Mouse (Mus musculus) liver, embryonic 15.5 days (tissue): ENCODE measurements around the gene Plin3. TPM values are rescaled to one million over a fixed set of nuclear protein-coding genes. Genes with fewer than 3 reads are reported as not detected.

ENCODE experiments used
- ATAC-seq: fragments of 200-750 bp; cut with Nextera tagmentation; 2 replicates; pipeline ENCODE4 v1.8.0; 2017; ENCODE audit warnings: moderate number of reproducible peaks, mild to moderate bottlenecking, moderate library complexity; ENCODE audit not compliant: insufficient read depth
- H3K27ac ChIP-seq: fragments of 300-500 bp; sonication (generic); replicated peaks from 2 replicates; pipeline ENCODE4 v1.5.1; 2015; ENCODE audit warnings: mild to moderate bottlenecking, inconsistent platforms
- H3K27me3 ChIP-seq: fragments of 300-500 bp; sonication (generic); 2 replicates; pipeline ENCODE4 v1.6.1; 2015; ENCODE audit warnings: mild to moderate bottlenecking, inconsistent platforms
- H3K36me3 ChIP-seq: fragments of 300-500 bp; sonication (generic); replicated peaks from 2 replicates; pipeline ENCODE4 v1.6.1; 2015; ENCODE audit warnings: moderate library complexity, mild to moderate bottlenecking, inconsistent platforms
- H3K4me1 ChIP-seq: fragments of 300-500 bp; sonication (generic); replicated peaks from 2 replicates; pipeline ENCODE4 v1.6.1; 2015; ENCODE audit warnings: inconsistent platforms
- H3K4me2 ChIP-seq: fragments of 300-500 bp; sonication (generic); 2 replicates; pipeline ENCODE4 v1.6.1; 2015; ENCODE audit warnings: moderate library complexity, mild to moderate bottlenecking, inconsistent platforms
- H3K4me3 ChIP-seq: fragments of 300-500 bp; sonication (generic); replicated peaks from 2 replicates; pipeline ENCODE4 v1.5.1; 2015; ENCODE audit warnings: mild to moderate bottlenecking, inconsistent platforms
- H3K9ac ChIP-seq: fragments of 300-500 bp; sonication (generic); 2 replicates; pipeline ENCODE4 v1.6.1; 2015; ENCODE audit warnings: moderate library complexity, mild to moderate bottlenecking, inconsistent platforms
- H3K9me3 ChIP-seq: fragments of 300-500 bp; sonication (generic); replicated peaks from 2 replicates; pipeline ENCODE4 v1.6.1; 2016; ENCODE audit warnings: inconsistent platforms
- WGBS: fragments of 180-500 bp; shearing (Covaris S2); methylation state at CpG from one replicate; pipeline ENCODE4 v1.1.7; 2015; ENCODE audit warnings: mixed read lengths; ENCODE audit not compliant: insufficient replicate concordance; 5-methylcytosine and 5-hydroxymethylcytosine counted together
- polyA plus RNA-seq: library from polyadenylated mRNA; unstranded; fragments of >200 nt; fragmentation: Nextera tagmentation; extraction: Ambion mirVana; gene quantifications from 2 replicates; pipeline ENCODE4 v1.2.1, GENCODE M21; 2015

Plin3 gene
- polyA plus RNA-seq = 33.3 and 36.0 TPM in 2 replicates

DNA sequence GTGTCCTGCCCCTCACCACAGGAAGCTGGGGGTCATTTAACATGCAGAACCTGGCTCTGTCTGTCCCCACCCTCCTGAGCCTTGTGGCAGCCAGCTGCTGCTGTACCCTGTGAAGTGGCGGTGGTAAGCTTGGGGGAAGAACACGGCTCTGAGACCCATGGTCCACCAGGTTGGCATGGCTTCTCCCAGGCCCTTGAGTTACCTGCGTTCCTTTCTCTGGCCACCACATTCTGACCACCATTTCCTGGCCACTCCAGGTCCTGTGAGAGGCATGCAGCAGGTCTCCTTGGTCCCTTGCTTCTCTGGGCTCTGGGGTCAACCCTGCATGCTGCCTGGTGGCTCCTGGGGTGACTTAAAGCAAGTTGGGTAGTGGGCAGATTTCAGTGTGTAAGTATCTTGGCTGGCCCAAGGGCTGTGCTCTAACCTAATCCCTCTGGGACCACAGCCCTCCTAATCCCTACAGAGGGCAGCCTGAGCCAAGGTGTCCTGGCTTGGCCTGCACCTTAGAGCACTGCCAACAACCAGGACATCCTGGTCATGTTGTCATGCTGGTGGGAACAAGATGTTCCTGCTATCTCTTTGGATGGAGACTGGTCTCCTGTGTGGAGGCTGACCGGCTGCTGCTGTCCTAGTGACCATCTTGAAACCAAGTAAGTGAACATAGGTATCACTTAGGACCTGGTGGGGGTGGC lies at the start of gene Plin3:
Gene Plin3 (minus strand): TSS at position 343 of the 692 bp plus-strand sequence.
- Histone ChIP-seq H3K9me3 (no peaks in the 10 kb centered on the region), H3K9ac (0 out of 2 replicates have a peak within 1 kb of the TSS, but pooled peaks have one; percentile 65), H3K4me3 (0 out of 2 replicates have a peak within 1 kb of the TSS, but pooled peaks have one; percentile 60), H3K36me3 (no peaks in the 10 kb centered on the region), H3K27ac (peak within 1 kb of the TSS; percentile 88), H3K4me2 (peak within 1 kb of the TSS; percentile 88), H3K27me3 (no peaks in the 10 kb centered on the region), H3K4me1 (peaks cover 49% of the 10 kb centered on the region)
- WGBS = 75% methylated on average over 4 of the region's 4 CpGs
- ATAC-seq = no peak

DNA sequence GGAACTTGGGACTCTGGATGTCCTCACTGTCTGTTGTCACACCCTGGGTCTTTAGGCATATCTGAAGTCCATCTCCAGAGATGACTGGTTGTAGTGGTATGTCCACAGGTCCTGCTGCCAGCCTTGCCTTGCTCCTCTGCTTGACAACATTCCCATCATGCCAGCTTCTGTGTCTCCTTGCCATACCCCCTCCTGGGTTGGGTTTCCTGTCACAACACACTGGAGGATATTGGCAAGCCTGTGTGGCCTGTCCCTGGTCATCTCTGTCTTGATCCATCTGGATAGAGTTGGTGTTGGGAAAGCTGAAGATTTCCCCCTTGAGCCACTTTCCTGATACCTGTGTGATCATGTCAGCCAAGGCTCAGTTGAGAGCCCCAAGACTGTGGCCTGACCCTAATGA lies 48.0 kb upstream of the Plin3 start:
- Histone ChIP-seq H3K4me2 (no peak overlapping the region), H3K9me3 (no peaks in the 10 kb centered on the region), H3K36me3 (no peaks in the 10 kb centered on the region), H3K4me3 (no peak overlapping the region), H3K9ac (no peak overlapping the region), H3K4me1 (peaks cover 53% of the 10 kb centered on the region), H3K27ac (no peak overlapping the region), H3K27me3 (no peaks in the 10 kb centered on the region)
- no peak for ATAC-seq

DNA sequence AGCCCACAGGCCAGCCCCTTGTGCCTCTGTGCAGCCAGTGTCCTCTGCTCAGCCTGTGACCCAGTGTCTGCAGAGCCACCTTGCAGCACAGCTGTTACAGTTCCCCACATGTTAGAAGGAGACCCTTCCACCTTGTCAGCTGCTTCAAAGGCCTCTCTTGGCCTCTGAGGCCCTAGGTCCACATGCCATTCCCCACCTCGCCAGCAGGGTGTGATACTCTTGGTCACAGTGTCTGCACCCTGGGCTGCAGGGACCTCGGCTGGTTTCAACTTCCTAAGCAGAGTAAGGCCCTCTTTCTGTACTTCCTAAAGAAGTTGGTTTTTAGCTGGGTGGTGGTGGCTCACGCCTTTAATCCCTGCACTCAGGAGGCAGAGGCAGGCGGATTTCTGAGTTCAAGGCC lies 46.2 kb upstream of the Plin3 start:
- ATAC-seq = no peak
- Histone ChIP-seq H3K4me3 (no peak overlapping the region), H3K27ac (no peak overlapping the region), H3K4me1 (peaks cover 49% of the 10 kb centered on the region), H3K36me3 (no peaks in the 10 kb centered on the region), H3K9me3 (no peaks in the 10 kb centered on the region), H3K9ac (no peak overlapping the region), H3K4me2 (no peak overlapping the region), H3K27me3 (no peaks in the 10 kb centered on the region)
- 15% methylated on average over 4 of the region's 4 CpGs for WGBS

DNA sequence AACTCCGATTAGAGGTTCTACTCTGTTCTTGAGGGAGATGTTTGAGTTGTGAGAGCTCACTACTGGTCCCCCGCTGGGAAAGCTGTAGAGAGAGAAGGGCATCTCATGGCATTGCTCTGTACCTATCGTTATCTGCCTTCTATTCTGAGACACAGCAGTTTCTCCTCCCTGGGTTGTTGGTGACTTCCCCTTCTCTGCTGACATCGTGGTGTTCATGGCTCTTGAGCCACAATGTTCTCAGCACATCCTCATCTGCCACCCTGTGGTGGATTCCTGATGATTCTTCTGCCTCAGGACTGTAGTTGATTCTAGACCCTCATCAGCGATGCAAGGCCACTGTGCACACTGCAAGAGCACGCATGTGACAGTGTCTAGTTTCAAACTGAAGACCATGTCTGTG lies 45.1 kb upstream of the Plin3 start:
- Histone ChIP-seq H3K9ac (no peak overlapping the region), H3K27me3 (no peaks in the 10 kb centered on the region), H3K36me3 (no peaks in the 10 kb centered on the region), H3K9me3 (no peaks in the 10 kb centered on the region), H3K27ac (no peak overlapping the region), H3K4me3 (no peak overlapping the region), H3K4me2 (no peak overlapping the region), H3K4me1 (peaks cover 40% of the 10 kb centered on the region)
- WGBS = 45% methylated on average over 6 of the region's 6 CpGs
- ATAC-seq = no peak

DNA sequence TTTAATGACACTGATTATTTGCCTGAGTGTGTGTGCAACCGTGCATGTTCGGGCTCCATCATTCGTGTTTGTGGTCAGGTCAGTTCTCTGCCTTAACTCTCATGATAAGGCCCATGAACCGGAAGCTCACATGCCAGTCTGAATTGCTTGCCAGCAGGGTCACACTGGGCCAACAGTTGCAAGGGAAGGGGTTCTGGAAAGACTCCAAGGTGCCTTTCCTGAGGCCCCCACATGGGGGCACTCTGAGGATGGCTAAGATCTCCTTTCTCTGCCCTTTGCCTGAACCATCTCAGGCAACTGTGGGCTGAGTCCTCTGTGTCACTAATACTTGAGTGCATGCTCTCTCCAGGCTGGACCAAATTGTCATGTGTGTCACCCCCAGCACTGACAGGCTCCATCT lies 44.5 kb upstream of the Plin3 start:
- Histone ChIP-seq H3K27me3 (no peaks in the 10 kb centered on the region), H3K4me1 (peaks cover 45% of the 10 kb centered on the region), H3K4me3 (no peak overlapping the region), H3K27ac (no peak overlapping the region), H3K9ac (no peak overlapping the region), H3K9me3 (no peaks in the 10 kb centered on the region), H3K4me2 (no peak overlapping the region), H3K36me3 (no peaks in the 10 kb centered on the region)
- no peak for ATAC-seq
- 25% methylated on average over 4 of the region's 4 CpGs for WGBS

DNA sequence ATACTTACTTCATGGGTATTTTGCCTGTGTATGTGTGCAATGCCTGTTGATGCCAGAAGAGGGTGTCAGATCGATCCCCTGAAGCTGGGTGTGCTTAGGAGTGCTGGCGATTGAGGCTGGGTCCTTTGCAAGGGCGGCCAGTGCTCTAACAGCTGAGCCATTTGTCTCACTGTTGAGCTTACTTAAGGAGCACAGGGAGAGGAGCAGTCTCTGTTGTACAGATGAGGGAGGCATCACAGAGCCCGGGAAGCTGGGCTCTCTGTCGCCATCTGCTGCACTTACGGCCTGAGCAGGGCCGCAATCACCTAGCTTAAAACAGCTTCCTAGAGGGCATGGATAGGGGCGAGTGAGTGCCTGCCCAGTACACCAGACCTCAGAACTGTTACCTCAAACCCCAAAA lies 40.3 kb upstream of the Plin3 start:
- no peak overlapping the region for H3K27ac ChIP-seq
- no peak overlapping the region for H3K4me2 ChIP-seq
- no peak overlapping the region for H3K9ac ChIP-seq
- no peak for ATAC-seq
- 52% methylated on average over 8 of the region's 8 CpGs for WGBS
- H3K9me3 ChIP-seq = no peaks in the 10 kb centered on the region
- H3K27me3 ChIP-seq = no peaks in the 10 kb centered on the region
- H3K4me1 ChIP-seq = peaks cover 59% of the 10 kb centered on the region
- no peaks in the 10 kb centered on the region for H3K36me3 ChIP-seq
- no peak overlapping the region for H3K4me3 ChIP-seq

DNA sequence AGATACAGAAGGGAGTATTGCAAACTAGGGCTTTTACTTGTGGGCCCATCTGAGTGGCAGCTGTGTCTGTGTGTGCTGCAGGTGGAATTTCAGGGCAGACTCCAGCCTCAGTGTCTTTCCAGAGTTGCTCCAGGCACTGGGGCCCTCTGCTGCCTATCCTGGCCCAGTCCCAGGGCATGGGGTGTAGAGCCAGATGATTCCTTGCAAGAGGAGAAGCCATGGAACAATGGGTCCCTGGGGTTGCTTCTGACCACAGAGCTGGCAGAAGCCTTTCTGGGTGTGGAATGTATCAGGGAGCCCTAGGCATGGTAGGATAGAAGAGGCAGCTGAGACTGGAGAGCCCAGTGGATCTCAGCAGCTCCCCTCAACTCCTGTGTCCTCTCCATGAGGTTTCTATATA lies 38.6 kb upstream of the Plin3 start:
- Histone ChIP-seq H3K4me3 (no peak overlapping the region), H3K9ac (no peak overlapping the region), H3K27me3 (no peaks in the 10 kb centered on the region), H3K9me3 (no peaks in the 10 kb centered on the region), H3K27ac (no peak overlapping the region), H3K4me1 (peaks cover 68% of the 10 kb centered on the region), H3K36me3 (no peaks in the 10 kb centered on the region), H3K4me2 (no peak overlapping the region)
- no peak for ATAC-seq

DNA sequence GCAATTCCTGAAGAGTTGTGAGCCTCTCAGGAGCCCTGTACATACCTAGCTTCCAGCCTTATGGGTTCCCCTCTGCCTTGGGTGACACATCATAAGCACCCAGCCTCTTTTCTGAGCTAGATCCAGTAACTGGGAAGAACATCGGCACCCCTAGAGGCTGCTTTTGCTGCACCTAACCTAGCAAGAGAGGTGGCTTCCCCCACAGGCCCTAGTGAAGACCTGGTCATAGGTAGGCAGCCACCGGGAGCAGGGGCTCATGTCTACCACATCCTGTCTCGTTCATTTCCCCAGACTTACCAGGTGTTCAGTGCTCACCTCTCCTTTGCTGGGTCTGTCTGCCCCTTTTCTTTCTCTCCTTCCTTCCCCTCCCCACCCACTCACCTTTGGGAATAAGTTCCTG lies 37.7 kb upstream of the Plin3 start:
- Histone ChIP-seq H3K4me1 (peaks cover 72% of the 10 kb centered on the region), H3K27me3 (no peaks in the 10 kb centered on the region), H3K27ac (no peak overlapping the region), H3K9ac (no peak overlapping the region), H3K9me3 (no peaks in the 10 kb centered on the region), H3K36me3 (no peaks in the 10 kb centered on the region), H3K4me3 (no peak overlapping the region), H3K4me2 (no peak overlapping the region)
- ATAC-seq = no peak
- WGBS = 55% methylated on average over 3 of the region's 3 CpGs

DNA sequence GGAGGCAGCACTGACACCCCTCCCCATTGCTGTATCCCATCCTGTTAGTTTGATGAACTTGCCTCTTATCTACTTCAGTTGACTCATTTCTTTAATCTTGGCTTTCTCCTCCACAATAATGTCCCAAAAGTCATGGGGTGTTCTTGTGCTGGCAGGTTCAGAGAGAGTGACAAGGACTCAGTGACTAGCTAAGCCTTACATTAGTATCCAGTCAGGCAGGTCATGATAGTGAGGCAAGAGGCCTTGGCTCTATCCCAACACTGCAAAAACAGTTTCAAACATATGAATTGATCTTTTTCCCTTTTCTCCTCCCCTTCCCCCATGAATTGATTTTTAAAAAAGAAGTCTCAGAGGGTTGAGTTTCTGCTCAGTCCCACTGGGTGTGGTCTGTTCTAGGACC lies 36.6 kb upstream of the Plin3 start:
- H3K9ac ChIP-seq = no peak overlapping the region
- no peak overlapping the region for H3K27ac ChIP-seq
- H3K27me3 ChIP-seq = no peaks in the 10 kb centered on the region
- H3K4me1 ChIP-seq = peaks cover 76% of the 10 kb centered on the region
- H3K36me3 ChIP-seq = 0 out of 2 replicates have a peak, but pooled peaks cover 3% of the 10 kb centered on the region
- no peaks in the 10 kb centered on the region for H3K9me3 ChIP-seq
- ATAC-seq = no peak
- no peak overlapping the region for H3K4me2 ChIP-seq
- H3K4me3 ChIP-seq = no peak overlapping the region

DNA sequence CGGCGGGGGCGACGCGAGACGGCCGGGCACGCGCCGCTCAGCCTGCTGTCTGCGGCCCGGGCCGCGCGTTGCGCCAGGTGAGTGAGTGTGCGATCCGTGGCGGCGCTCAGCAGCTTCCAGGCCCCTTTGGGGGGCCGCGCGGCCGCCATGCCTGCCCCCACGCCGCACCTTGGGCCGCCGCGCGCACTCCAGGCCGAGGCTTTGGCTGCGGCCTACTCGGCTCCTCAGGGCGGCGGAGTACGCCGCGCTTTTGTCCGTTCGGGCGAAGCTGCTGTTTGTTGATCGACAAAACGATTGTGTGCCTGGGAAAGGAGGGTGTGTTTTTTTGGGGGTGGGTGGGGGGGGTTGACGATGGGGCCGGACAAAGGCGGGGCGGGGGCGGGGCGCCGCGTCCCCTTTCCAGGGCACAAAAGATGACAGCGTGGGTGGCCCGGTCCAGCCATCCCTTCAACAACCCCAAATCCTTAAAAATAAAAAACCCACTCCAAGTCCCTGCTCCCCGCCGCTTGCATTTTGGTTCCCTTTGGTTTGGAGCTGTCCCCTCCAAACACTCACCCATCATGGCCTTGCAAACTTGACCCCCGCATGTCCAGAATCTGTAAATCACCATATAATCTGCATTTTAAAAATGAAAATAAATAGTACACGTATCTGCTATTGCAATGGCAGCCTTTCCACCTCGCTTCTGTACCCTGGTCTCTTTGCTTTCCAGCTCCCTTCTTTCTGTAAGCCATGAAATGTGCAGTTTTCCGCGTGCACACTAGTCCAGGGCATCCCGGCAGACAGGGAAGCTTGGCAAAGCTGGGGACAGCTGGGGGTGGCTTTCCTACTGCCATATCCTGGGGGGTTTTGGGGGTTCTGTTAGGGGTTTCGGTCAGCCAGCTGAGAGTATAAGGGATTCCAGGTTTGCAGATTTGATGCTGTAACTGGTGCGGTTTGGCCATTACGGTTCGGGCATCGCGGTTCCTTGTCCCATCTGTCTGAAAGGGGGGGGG lies 33.8 kb upstream of the Plin3 start:
- no peaks in the 10 kb centered on the region for H3K27me3 ChIP-seq
- peak overlapping the region; percentile 95 for H3K27ac ChIP-seq
- peak overlapping the region; percentile 81 for H3K4me3 ChIP-seq
- H3K4me1 ChIP-seq = peaks cover 67% of the 10 kb centered on the region
- H3K9me3 ChIP-seq = no peaks in the 10 kb centered on the region
- WGBS = 4% methylated on average over 62 of the region's 67 CpGs
- H3K36me3 ChIP-seq = peaks cover 30% of the 10 kb centered on the region
- peak; percentile 56 for ATAC-seq
- H3K4me2 ChIP-seq = peak overlapping the region; percentile 99
- H3K9ac ChIP-seq = peak overlapping the region; percentile 92

DNA sequence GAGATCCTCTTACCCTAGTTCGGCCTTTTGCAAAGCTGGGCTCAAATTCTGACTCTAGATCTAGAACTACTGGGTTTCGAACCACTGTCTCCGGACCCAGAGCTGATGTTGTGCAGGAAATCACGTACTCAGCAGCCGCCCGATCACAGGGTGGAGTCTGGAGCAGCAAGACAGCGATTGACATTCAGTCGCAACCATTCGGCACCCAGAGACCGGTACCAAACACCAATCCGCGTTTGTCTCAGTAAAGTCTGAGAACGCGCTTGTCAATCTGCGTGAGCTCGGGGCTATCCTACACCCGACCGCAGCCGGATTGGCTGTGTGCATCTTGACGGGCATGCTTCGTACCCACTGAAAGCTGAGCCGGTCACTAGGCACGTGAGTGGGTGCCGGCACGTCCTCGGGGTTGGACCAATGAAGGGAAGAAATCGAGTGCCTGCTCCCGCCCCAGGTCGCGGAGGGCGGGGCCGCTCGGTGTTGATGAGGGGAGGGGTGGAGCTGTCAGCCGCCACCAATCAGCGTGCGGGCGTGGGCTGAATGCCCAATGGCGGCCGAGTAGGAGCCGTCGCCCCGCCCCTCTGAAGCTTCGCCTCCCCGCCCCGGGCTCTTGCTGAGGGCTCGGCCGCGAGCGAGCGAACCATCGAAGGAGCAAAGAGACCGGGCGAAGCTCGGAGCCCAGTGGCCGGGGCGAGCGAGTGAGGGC lies 32.9 kb upstream of the Plin3 start, which contains the start of gene Kdm4b:
Gene Kdm4b (plus strand): TSS at position 613 of the 703 bp plus-strand sequence.
- ATAC-seq = peak; percentile 98
- Histone ChIP-seq H3K4me3 (peak within 1 kb of the TSS; percentile 81), H3K4me1 (peaks cover 63% of the 10 kb centered on the region), H3K9me3 (no peaks in the 10 kb centered on the region), H3K9ac (peak within 1 kb of the TSS; percentile 92), H3K36me3 (peaks cover 38% of the 10 kb centered on the region), H3K27ac (peak within 1 kb of the TSS; percentile 95), H3K4me2 (peak within 1 kb of the TSS; percentile 99), H3K27me3 (no peaks in the 10 kb centered on the region)
- WGBS = under 1% methylated on average over 57 of the region's 57 CpGs
